Mouse (Mus musculus) cortical plate, adult 2 months (tissue): ENCODE results near the gene Akap3. TPM values are rescaled to one million over a fixed set of nuclear protein-coding genes. Genes with fewer than 3 reads are reported as not detected.

Experiments used
- H3K27ac ChIP-seq: fragments of 200-500 bp; 2 replicates; pipeline ENCODE4 v1.5.1; 2012; ENCODE audit warnings: low read length, control low read depth, inconsistent platforms; ENCODE audit not compliant: insufficient read depth
- H3K4me1 ChIP-seq: fragments of 200-500 bp; 2 replicates; pipeline ENCODE4 v1.6.1; 2011; ENCODE audit warnings: low read length; ENCODE audit not compliant: control insufficient read depth, insufficient read depth
- H3K4me3 ChIP-seq: fragments of 200-500 bp; 2 replicates; pipeline ENCODE4 v1.5.1; 2011; ENCODE audit warnings: mild to moderate bottlenecking, low read length, control low read depth; ENCODE audit not compliant: insufficient read depth
- CTCF ChIP-seq: fragments of 200-500 bp; IDR thresholded peaks from 2 replicates; pipeline ENCODE4 v1.5.1; 2011; ENCODE audit warnings: mild to moderate bottlenecking, control low read depth, low read length; ENCODE audit not compliant: insufficient read depth; ENCODE audit errors: extremely low read depth
- POLR2A ChIP-seq: fragments of 200-500 bp; IDR thresholded peaks from 2 replicates; pipeline ENCODE4 v1.6.1; 2011; ENCODE audit warnings: mild to moderate bottlenecking, low read length, control low read depth; ENCODE audit not compliant: insufficient read depth; ENCODE audit errors: extremely low read depth
- polyA plus RNA-seq: library from polyadenylated mRNA; depleted of rRNA; stranded (reverse); fragments of >200 nt; gene quantifications from 2 replicates; pipeline ENCODE4 v1.2.3, GENCODE M21; 2012; rRNA removed

Akap3 gene
- polyA plus RNA-seq, result 0.15 and 0.31 TPM in 2 replicates

DNA sequence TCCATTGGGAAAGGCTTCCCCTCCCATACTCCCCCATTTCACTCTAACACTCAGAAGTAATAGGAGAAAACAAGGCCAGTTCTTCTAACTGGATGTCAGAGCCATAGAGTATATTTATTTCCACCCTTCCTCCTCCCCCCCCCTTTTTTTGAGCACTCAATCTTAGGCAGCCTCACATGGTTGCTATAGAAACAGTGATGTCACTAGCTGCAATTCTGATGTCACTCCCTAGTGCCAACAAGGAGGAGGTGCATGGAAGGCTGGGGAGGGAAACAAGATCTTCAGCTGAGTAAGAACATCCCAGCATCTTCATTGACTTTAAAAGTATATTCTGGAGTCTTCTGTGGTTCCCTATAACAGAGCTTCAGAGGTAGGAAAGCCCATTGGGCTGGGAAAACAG lies at the start of gene Akap3:
TSS of gene Akap3 (plus strand) at position 218 of the 400 bp plus-strand sequence.
- Histone ChIP-seq H3K27ac (no peak within 1 kb of the TSS), H3K4me1 (peaks cover 1% of the 10 kb centered on the region), H3K4me3 (no peak within 1 kb of the TSS)
- no peak for TF ChIP-seq CTCF
- no peak for TF ChIP-seq POLR2A

DNA sequence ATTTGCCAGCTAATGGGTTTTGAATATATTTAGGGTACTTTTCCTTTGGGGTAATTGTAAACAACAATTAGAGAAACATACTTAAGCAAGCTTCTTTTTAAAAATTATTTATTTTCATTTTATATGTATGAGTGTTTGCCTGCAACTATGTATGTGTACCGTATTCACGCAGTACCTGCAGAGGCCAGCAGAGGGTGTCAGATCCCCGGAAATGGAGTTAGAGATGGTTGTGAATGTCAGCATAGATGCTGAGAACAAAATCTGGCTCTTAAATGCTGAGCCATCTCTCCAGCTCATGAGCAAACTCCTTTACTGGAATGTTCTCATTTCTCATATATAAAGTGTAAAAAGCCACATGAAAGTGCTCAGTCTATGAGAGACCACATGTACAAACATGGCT lies 46.1 kb upstream of the Akap3 start:
- H3K4me3 ChIP-seq, result no peak overlapping the region
- TF ChIP-seq CTCF (no peak), POLR2A (no peak)
- H3K27ac ChIP-seq, result no peak overlapping the region
- H3K4me1 ChIP-seq, result no peaks in the 10 kb centered on the region

DNA sequence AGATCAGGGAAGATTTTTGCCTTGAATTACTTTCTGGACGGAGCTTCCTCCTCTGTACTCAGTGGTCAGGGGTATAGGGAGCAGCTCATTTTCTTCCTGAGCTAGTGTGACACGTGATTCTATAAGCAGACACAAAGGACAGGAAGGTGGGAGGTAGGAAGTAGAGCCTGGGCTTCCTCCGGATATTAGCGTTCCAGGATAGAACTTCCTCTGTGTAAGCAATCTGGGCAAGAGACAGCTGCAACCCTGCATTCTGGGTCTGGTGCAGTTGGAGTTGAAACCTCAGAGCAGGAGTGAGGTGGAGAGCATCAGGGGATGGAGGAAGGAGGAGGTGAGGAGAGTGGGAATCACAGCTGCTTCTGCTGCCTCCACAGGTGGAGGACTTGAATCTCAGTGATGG lies 44.8 kb upstream of the Akap3 start:
- no peak overlapping the region for H3K27ac ChIP-seq
- TF ChIP-seq CTCF, result no peak
- TF ChIP-seq POLR2A, result no peak

DNA sequence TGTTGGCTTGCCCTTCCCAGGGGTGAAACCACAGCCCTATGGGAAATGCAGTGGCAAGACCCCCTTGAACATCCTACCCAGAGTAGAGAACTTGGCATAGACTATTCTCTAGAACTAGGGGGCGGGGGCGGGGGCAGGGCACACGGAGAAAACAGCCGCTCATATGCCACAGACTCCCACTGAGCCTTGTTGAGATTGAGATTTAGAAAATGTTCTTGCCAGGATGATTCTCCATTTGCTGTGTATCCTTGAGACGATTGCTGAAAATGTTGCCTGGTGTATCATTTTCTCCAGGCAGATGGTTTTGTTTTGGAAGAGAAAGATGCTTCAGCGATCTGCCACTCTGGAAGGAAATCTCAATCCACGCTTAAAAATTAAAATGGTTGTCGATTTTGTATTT lies 44.3 kb upstream of the Akap3 start:
- TF ChIP-seq POLR2A (no peak), CTCF (no peak)
- H3K4me3 ChIP-seq, result no peak overlapping the region
- no peaks in the 10 kb centered on the region for H3K4me1 ChIP-seq
- no peak overlapping the region for H3K27ac ChIP-seq

More for the DNA sequence above, 44.8 kb upstream of the Akap3 start:
- Histone ChIP-seq H3K4me3 (no peak overlapping the region), H3K4me1 (no peaks in the 10 kb centered on the region)

DNA sequence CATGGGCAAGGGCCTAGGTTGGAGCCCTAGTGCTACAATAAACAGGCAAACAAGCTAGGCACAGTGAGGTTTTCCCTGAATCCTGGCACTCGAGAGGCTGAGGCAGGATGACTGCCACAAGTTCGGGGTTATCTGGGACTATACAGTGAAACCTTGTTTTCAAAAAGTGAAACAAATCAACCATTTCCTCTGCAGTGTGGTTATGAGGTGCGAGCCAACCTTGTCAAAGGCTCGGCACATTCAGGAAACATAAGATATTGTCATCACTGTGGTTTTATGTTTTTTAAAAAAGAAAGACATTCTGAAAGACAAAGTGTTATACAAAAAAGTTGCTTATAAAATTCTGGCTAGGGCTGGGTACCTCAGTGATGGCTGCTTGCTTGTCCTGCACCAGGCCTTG lies 41.4 kb upstream of the Akap3 start:
- TF ChIP-seq POLR2A, result no peak
- Histone ChIP-seq H3K4me1 (no peaks in the 10 kb centered on the region), H3K4me3 (no peak overlapping the region), H3K27ac (no peak overlapping the region)

DNA sequence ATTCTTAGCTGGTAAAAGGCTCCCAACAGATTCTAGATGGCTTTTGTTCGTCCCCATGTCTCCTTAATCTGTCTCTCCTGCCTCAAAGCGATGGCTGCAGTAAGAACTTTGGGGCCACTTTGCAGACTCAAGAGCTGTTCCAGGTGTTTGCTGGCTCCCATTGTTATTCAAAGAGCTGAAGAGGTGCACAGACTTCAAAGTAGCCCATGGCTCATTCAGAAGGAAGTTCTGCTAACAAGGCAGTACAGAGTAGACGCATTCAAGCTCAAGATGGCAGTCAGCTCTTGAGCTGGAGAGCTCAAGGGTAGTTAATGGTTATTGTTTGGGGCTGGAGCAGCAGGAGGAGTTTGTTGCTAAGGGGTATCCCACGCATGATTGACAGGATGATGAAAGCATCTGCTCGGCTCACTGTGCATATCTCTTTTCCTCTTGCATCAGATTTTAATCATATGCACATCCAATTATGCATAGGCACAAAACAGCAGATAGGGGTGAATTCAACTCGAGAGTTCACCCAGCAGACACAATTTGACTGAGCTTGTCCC lies 37.6 kb upstream of the Akap3 start:
- H3K4me1 ChIP-seq, result no peaks in the 10 kb centered on the region
- no peak overlapping the region for H3K4me3 ChIP-seq
- TF ChIP-seq CTCF, result no peak
- TF ChIP-seq POLR2A, result no peak
- no peak overlapping the region for H3K27ac ChIP-seq

DNA sequence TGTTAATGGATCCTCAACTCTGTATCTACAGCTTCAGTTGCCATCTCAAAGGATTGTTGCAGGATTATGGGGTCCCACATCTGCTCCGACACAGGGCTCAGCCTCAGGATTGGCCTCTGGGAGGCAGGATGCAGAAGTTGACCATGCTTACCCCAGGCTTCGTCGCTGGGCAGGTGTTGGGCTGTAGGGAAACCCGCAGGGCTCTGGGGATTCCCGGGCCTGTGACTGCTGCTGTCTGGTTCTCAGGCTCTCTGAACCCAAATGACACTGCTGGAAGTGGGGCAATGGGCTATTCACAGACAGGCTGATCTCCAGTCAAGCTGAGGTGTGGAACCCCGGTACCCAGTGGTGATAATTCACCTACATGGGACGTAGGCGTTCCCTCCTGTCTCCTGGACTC lies 36.6 kb upstream of the Akap3 start:
- TF ChIP-seq POLR2A, result no peak
- no peak for TF ChIP-seq CTCF
- no peak overlapping the region for H3K27ac ChIP-seq
- no peaks in the 10 kb centered on the region for H3K4me1 ChIP-seq
- H3K4me3 ChIP-seq, result no peak overlapping the region

DNA sequence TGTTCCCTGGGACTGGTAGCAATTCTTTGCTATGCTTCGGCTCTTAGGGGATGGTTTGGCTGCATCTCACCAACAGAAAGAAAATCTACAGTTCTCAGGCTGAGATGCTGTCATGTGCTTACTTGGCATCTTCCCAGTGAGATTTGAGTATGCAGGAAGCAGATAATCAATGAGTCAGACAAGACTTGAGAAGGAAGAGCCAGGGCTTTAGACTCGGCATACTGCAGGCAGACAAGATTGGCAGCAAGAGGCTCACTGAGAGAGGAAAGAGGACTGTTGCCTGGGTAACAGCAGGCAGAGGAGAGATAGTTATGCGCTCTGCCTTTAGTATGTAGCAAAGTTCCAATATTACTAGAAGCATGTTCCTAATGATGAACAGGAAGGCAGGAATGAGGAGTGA lies 29.8 kb upstream of the Akap3 start:
- Histone ChIP-seq H3K27ac (no peak overlapping the region), H3K4me3 (no peak overlapping the region), H3K4me1 (0 out of 2 replicates have a peak, but pooled peaks cover 2% of the 10 kb centered on the region)
- no peak for TF ChIP-seq CTCF
- TF ChIP-seq POLR2A, result no peak

DNA sequence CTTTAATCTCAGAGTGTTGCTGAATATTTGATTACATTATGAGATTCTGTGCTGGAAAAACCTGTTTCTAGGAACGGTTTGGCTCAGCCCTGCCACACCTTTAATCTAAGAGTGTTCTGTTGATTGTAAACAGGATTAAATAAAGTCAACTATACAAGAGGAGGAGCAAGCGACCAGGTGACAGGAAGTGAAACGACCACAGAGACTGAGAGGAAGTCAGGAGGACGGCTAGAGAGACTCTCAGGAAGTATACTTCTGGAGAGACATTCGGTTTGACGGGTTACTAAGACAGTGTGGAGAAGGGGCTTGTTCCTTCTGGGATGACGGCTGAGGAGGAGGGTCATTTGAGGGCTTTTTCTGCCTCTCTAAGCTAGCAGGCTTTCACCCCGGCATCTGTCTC lies 16.3 kb upstream of the Akap3 start:
- no peak for TF ChIP-seq CTCF
- TF ChIP-seq POLR2A, result no peak
- H3K4me3 ChIP-seq, result no peak overlapping the region
- H3K27ac ChIP-seq, result no peak overlapping the region
- H3K4me1 ChIP-seq, result no peaks in the 10 kb centered on the region

DNA sequence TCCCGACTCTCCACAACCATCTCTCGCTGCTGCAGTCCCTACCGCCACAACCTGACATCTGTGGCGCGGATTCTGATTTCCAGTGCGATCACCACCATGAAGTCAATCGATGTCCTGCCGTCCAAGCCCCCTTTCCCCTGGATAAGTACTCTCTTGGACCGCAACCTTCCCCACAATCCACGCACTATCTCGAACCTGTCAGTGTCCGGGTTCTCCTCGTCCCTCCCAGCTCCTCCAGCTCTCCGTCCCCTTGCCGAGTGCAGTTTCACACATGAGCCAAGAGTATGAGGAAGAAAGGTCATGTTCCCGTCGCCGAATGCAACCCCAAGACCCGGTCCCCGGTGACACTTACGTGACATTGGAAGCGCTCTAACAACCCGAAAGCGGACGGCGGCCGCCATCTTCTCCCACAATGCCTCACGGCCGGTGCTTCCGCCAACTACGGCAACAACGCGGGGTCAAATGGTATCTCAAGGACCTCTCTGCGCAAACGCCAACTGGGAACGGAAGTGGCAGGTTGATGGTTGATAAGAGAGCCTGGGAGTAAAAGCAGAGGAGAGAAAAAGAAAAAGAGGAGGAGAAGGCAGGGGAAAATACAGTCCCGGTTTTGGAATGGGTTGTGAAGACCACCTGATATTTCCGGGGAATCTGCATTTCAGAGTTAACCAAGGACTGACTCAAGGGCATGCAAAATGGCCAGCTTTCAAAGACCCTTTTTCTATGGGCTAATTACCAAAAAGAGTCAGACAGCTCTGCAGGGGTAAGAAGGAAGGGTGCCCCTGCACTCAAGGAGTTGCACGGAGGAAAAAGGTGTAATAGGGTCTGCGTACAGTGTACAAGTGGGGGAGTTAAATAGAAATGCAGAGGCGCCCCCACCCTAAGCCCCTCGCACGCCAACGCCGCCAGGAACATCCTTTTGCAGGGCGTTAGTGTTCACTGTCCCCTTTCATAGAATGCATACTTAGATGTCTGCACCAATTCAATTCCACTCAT lies 3.9 kb upstream of the Akap3 start, which contains the start of gene Ndufa9:
TSS of gene Ndufa9 (minus strand) at position 425 of the 993 bp plus-strand sequence.
- TF ChIP-seq CTCF (no peak), POLR2A (peak; percentile 78)
- peak within 1 kb of the TSS; percentile 96 for H3K4me3 ChIP-seq

More for the DNA sequence above, 3.9 kb upstream of the Akap3 start, which contains the start of gene Ndufa9:
- peak within 1 kb of the TSS; percentile 26 for H3K27ac ChIP-seq
- H3K4me1 ChIP-seq, result peaks cover 5% of the 10 kb centered on the region
